Mouse (Mus musculus) heart, postnatal 0 days (tissue): ENCODE measurements around the gene Parg. TPM values are rescaled to one million over a fixed set of nuclear protein-coding genes. Genes with fewer than 3 reads are reported as not detected.

Source experiments
- ATAC-seq: fragments of 200-750 bp; cut with Nextera tagmentation; 2 replicates; pipeline ENCODE4 v1.8.0; 2017; ENCODE audit warnings: low read depth, moderate number of reproducible peaks, moderate library complexity; ENCODE audit not compliant: insufficient read depth
- DNase-seq: peaks from one replicate; pipeline ENCODE4 v3.0.0-alpha.2; 2016; ENCODE audit warnings: low spot score
- H3K27ac ChIP-seq: fragments of 300-500 bp; sonication (generic); 2 replicates; pipeline ENCODE4 v1.5.1; 2014; ENCODE audit warnings: low read depth, mild to moderate bottlenecking
- H3K27me3 ChIP-seq: fragments of 300-500 bp; sonication (generic); 2 replicates; pipeline ENCODE4 v1.6.1; 2014; ENCODE audit warnings: low read length, mixed read lengths; ENCODE audit not compliant: control insufficient read depth, insufficient read depth
- H3K36me3 ChIP-seq: fragments of 300-500 bp; sonication (generic); replicated peaks from 2 replicates; pipeline ENCODE4 v1.6.1; 2014; ENCODE audit warnings: low read length, mixed read lengths; ENCODE audit not compliant: control insufficient read depth, insufficient read depth
- H3K4me1 ChIP-seq: fragments of 300-500 bp; sonication (generic); 2 replicates; pipeline ENCODE4 v1.6.1; 2014; ENCODE audit warnings: antibody characterized with exemption; ENCODE audit not compliant: control insufficient read depth, insufficient read depth
- H3K4me2 ChIP-seq: fragments of 300-500 bp; sonication (generic); 2 replicates; pipeline ENCODE4 v1.6.1; 2014; ENCODE audit warnings: low read depth, mild to moderate bottlenecking, low read length, moderate library complexity
- H3K4me3 ChIP-seq: fragments of 300-500 bp; sonication (generic); 2 replicates; pipeline ENCODE4 v1.5.1; 2014; ENCODE audit warnings: low read depth, low read length
- H3K9ac ChIP-seq: fragments of 300-500 bp; sonication (generic); replicated peaks from 2 replicates; pipeline ENCODE4 v1.6.1; 2014; ENCODE audit warnings: low read depth, low read length, mixed read lengths
- H3K9me3 ChIP-seq: fragments of 300-500 bp; sonication (generic); replicated peaks from 2 replicates; pipeline ENCODE4 v1.6.1; 2016; ENCODE audit warnings: low read length; ENCODE audit not compliant: control insufficient read depth
- CTCF ChIP-seq: IDR thresholded peaks from 2 replicates; pipeline ENCODE4 v1.5.1; 2016; ENCODE audit warnings: antibody characterized with exemption, control low read depth, low read depth
- EP300 ChIP-seq: IDR thresholded peaks from 2 replicates; pipeline ENCODE4 v1.6.1; 2016; ENCODE audit warnings: antibody characterized with exemption, low read depth
- WGBS: fragments of 180-500 bp; shearing (Covaris S2); extraction: QIAGEN DNeasy Blood & Tissue Kit; methylation state at CpG from one replicate; pipeline ENCODE4 v1.1.7; 2014; 5-methylcytosine and 5-hydroxymethylcytosine counted together
- polyA plus RNA-seq: library from polyadenylated mRNA; unstranded; fragments of >200 nt; fragmentation: Nextera tagmentation; extraction: Ambion mirVana; gene quantifications from 2 replicates; pipeline ENCODE4 v1.2.1, GENCODE M21; 2015
- total RNA-seq: library from RNA; depleted of rRNA; stranded (reverse); fragments of >200 nt; gene quantifications from 2 replicates; pipeline ENCODE4 v1.2.3, GENCODE M21; 2014; ENCODE audit warnings: low replicate concordance

Parg gene
- total and polyA plus RNA-seq, 2 experiments from 2014 or later, result 16.5 to 21.4 TPM

DNA sequence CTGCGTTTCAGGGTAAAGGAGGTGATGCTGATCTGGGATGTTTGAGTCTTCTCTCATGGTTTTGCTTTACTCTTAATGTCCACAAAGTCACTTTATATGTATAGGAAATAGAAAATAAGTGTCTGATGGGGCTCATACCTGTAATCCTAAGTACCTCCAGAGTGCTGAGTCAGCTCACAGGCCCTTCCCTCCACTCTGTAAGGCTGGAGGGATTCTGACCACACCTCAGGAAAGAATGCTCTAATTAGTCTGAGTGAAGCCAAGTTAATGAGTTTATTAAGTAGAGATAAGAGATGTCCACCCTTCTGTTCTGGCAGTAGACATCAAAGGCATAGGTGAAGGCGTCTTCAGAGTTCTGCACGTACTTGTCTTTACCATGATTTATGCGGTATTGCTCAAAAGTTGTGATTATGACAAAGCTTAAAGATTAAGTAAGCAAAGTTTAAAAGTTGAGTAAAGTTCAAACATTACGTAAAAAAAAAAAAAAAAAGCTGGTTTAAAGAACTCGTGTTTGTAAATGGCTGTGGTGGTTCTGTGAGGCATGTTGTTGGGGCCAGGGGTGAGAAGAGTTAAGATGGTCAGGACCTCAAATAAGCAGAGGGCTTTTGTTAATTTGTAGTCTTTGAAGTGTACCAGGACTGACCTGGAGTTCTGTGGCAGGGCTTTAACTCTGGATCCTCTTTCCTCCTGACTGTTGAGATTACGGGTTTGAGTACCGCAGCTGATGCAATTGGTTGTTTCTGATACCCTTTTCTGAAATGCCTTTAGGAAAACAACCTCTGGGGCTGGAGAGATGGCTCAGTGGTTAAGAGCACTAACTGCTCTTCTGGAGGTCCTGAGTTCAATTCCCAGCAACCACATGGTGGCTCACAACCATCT lies 37.3 kb upstream of the Parg start:
- Histone ChIP-seq H3K27ac (peak overlapping the region; percentile 87), H3K9ac (no peak overlapping the region), H3K4me2 (no peak overlapping the region), H3K36me3 (no peaks in the 10 kb centered on the region), H3K9me3 (no peaks in the 10 kb centered on the region), H3K4me1 (peaks cover 17% of the 10 kb centered on the region), H3K27me3 (no peaks in the 10 kb centered on the region), H3K4me3 (no peak overlapping the region)
- no peak for DNase-seq
- WGBS, result 82% methylated on average over 8 of the region's 8 CpGs
- TF ChIP-seq CTCF (no peak), EP300 (no peak)
- ATAC-seq, result no peak

DNA sequence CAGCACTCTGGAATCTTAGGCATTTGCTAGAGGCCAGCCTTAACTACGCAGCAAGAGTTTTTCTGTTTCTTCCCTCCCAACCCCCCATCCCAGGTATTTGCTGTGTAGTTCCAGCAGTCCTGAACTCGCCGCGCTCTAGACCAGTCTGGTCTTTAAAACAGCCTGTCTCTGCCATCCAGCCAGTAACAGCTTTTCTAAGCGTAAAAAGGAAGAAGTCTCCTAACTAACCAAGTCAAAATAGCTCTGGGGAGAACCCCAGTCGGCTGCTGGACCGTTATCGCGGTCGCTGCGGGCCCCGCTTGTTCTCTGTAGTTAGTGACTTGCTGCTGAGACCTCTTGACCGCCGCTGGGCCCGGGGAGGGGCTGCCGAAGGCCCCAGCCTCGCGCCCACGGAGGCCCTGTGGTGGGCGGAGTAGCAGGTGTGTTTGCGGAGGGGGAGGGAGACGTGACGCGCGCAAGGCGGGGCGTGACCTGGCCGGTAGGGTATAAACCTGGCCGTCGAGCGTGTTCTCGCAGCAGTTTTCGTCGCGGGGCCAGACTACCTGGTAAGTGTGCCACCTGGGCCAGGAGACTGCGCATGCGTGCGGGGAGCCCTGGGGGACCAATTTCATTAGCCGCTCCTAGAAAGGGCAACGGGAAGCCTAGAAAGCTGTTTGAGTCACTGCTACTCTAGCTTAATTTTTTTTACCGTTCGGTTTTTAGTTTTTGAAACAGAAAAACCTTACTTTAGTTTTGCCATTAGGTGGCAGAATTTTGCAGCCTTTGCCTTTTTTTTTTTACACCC lies 36.3 kb upstream of the Parg start:
- peak overlapping the region; percentile 64 for H3K4me3 ChIP-seq
- ATAC-seq, result peak; percentile 74
- H3K4me1 ChIP-seq, result peaks cover 14% of the 10 kb centered on the region
- H3K9ac ChIP-seq, result peak overlapping the region; percentile 70
- peak overlapping the region; percentile 87 for H3K27ac ChIP-seq
- WGBS, result under 1% methylated on average over 42 of the region's 42 CpGs
- H3K36me3 ChIP-seq, result no peaks in the 10 kb centered on the region
- peak; percentile 62 for DNase-seq
- TF ChIP-seq CTCF (no peak), EP300 (no peak)
- H3K27me3 ChIP-seq, result no peaks in the 10 kb centered on the region
- H3K9me3 ChIP-seq, result no peaks in the 10 kb centered on the region
- H3K4me2 ChIP-seq, result peak overlapping the region; percentile 99

DNA sequence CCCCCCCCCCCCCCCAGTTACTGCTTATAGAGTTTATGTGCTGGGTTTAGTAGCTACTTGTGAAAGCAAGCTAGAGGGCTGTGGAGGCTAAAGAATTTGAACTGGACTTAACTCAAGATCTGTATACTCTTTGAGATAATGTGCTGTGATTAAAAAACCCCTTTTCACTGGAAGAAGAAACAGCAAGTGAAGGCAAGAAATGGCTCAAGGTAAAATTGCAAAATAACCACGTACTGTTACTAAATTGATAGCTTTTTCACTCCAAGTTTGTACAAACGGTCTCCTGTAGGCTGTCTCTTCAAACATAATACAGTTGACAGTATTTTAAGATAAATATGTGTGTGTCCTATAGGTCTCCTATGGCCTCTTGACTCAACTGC lies 35.7 kb upstream of the Parg start:
- H3K36me3 ChIP-seq, result 0 out of 2 replicates have a peak, but pooled peaks cover 4% of the 10 kb centered on the region
- H3K4me1 ChIP-seq, result peaks cover 8% of the 10 kb centered on the region
- H3K27ac ChIP-seq, result no peak overlapping the region
- 65% methylated on average over 2 of the region's 2 CpGs for WGBS
- peak overlapping the region; percentile 99 for H3K4me2 ChIP-seq
- ATAC-seq, result no peak
- H3K9me3 ChIP-seq, result no peaks in the 10 kb centered on the region
- peak overlapping the region; percentile 64 for H3K4me3 ChIP-seq
- DNase-seq, result no peak
- no peaks in the 10 kb centered on the region for H3K27me3 ChIP-seq
- no peak overlapping the region for H3K9ac ChIP-seq
- no peak for TF ChIP-seq EP300
- TF ChIP-seq CTCF, result no peak

DNA sequence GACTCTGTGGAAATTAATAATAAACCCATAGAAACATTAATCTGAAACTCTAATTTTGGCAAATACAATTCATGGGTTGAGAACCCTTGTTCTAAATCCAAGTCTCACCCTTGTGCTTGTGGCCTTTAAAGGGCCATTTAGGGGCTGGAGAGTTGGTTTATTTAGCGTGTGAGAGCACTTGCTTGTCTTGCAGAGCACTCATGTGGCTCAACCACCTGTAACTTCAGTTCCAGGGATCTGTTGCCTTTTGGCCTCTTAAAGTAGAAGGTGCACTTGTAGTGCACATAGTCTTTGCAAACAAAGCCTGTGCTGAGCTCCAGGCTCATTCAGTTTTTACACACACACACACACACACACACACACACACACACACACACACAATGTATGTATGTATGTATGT lies 34.9 kb upstream of the Parg start:
- Histone ChIP-seq H3K4me2 (no peak overlapping the region), H3K9me3 (no peaks in the 10 kb centered on the region), H3K27me3 (no peaks in the 10 kb centered on the region), H3K9ac (no peak overlapping the region), H3K27ac (no peak overlapping the region), H3K4me1 (peaks cover 6% of the 10 kb centered on the region), H3K36me3 (peaks cover 8% of the 10 kb centered on the region; the same call in 1 of the 2 replicates), H3K4me3 (no peak overlapping the region)
- no peak for DNase-seq
- TF ChIP-seq EP300 (no peak), CTCF (no peak)
- no peak for ATAC-seq
- WGBS, result 81% methylated on average over 1 of the region's 1 CpGs

DNA sequence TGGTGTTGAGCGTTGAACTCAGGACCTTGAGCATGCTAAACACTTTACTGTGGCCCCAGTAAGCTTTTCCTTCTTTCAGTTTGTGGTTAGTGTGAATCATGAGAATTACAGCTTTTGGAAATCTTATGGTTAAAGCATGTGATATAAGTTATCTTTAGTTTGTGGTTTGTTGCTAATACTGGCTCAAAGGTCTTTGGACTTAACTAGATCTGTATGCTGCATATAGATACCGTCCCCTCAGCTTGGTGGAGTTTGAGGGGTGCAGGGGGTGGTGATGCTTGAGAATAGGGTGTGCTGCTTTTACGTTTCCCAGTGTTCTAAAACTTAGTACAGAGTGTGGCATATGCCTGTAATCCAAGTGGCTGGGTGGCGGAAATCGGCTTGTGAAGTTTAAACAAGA lies 34.4 kb upstream of the Parg start:
- Histone ChIP-seq H3K27me3 (no peaks in the 10 kb centered on the region), H3K4me3 (no peak overlapping the region), H3K27ac (no peak overlapping the region), H3K9ac (no peak overlapping the region), H3K36me3 (peaks cover 11% of the 10 kb centered on the region; the same call in 1 of the 2 replicates), H3K9me3 (no peaks in the 10 kb centered on the region), H3K4me2 (no peak overlapping the region), H3K4me1 (peaks cover 6% of the 10 kb centered on the region; the same call in 1 of the 2 replicates)
- TF ChIP-seq EP300 (no peak), CTCF (no peak)
- DNase-seq, result no peak
- ATAC-seq, result no peak
- 85% methylated on average over 5 of the region's 5 CpGs for WGBS
